Mouse (Mus musculus) brain, adult 10 weeks (tissue): ENCODE results near the gene Ocm. TPM values are rescaled to one million over a fixed set of nuclear protein-coding genes. Genes with fewer than 3 reads are reported as not detected.

Source experiments
- polyA plus RNA-seq: library from polyadenylated mRNA; stranded (reverse); fragments of 350-450 nt; fragmentation: Illumina TruSeq; extraction: RNeasy Lipid Tissue Mini Kit (QIAGEN cat#74804); gene quantifications from one replicate; pipeline ENCODE4 v1.2.3, GENCODE M21; 2015; ENCODE audit warnings: low read depth, low replicate concordance

Gene Ocm
- polyA plus RNA-seq, result 3.9 TPM

DNA sequence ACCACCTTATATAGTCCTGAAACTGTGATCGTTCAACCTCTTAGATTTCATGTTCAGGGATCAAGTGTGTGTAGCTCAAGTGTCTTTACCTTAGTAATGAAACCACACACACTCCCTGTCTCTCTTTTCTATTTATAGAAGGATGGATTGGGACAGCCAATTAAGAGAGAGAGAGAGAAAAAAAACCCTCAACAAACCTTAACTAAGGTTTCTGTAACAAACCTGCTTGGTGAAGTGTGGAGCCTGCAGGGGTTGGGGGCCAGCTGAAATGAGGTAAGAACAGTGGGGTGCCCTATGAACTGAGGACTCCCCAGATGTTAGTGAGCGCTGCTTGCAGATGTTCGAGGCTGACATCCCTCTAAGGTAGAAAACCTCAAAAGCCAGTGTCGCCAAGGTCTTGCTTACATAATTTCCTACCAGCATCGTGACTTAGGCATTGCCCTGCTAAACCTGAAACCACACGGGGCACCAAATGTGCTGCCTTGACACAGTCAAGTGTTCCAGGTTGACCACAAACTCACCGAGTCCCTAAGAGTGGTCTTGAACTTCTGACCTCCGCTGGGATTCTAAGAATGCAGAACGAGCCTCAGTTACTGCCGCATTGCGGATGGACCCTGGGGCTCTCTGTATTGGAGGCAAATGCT lies at the start of gene Ocm:
TSS of gene Ocm (minus strand) at position 51 of the 644 bp plus-strand sequence.

DNA sequence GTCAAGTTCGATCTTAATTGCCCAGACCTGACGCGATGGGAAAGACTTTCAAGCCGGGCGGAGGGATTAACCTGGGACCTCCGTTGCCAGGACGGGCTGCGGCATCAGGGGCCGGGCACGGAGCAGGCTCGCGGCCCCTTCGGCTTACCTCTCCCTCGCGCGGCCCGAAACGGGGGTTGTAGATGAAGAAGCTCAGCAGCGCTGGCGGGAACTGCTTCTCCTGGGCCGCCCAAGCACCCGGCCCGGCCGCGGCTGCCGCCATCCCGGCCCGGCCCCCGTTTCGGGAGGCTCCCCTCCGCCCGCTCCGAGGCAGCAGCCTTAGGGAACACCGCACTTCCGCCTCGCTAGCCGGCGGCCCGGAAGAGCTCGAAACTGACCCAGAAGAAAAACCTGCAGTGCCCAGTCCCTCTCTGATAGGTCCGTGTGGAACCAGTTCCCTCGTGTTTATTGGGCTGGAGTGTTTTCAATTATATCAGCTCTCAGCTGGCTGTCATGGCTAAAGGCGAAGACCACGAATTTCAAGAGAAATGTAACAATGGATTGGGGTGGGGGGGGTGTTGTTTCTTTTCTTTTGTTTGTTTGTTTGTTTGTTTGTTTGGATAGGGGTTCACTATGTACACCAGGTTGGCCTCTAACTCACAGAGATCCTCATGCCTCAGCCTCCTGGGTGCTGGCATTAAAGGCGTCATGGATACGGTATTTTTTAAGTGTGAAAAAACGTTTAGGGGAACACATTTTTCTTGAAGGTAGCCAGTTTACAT lies 11.7 kb downstream of the Ocm start, which contains the start of gene Ccz1:
TSS of gene Ccz1 (minus strand) at position 327 of the 761 bp plus-strand sequence.

Other genes with a start within 250 kb of the Ocm start
- 43.3 TPM for gene Eif2ak1, start 208.9 kb downstream of the Ocm start, polyA plus RNA-seq
- gene Ankrd61, start 129.0 kb downstream of the Ocm start, polyA plus RNA-seq, result not detected
- 61.9 TPM for gene Aimp2, start 116.8 kb downstream of the Ocm start, polyA plus RNA-seq
- 17.3 TPM for gene Pms2, start 116.7 kb downstream of the Ocm start, polyA plus RNA-seq
- 0.76 TPM for gene Gm42421, start 98.5 kb downstream of the Ocm start, polyA plus RNA-seq
- 6.8 TPM for gene Rsph10b, start 93.6 kb downstream of the Ocm start, polyA plus RNA-seq
- gene Ccz1, start 11.8 kb downstream of the Ocm start, polyA plus RNA-seq, result 44.4 TPM
- gene Lmtk2, start 73.8 kb upstream of the Ocm start, polyA plus RNA-seq, result 50.7 TPM
- 0.12 TPM for gene Bhlha15, start 163.6 kb upstream of the Ocm start, polyA plus RNA-seq
- gene Tecpr1, start 196.9 kb upstream of the Ocm start, polyA plus RNA-seq, result 52.6 TPM
- gene Bri3, start 217.8 kb upstream of the Ocm start, polyA plus RNA-seq, result 102 TPM